Comparison of ENCODE assay signal across 8 mouse cellular contexts in the genomic region with DNA sequence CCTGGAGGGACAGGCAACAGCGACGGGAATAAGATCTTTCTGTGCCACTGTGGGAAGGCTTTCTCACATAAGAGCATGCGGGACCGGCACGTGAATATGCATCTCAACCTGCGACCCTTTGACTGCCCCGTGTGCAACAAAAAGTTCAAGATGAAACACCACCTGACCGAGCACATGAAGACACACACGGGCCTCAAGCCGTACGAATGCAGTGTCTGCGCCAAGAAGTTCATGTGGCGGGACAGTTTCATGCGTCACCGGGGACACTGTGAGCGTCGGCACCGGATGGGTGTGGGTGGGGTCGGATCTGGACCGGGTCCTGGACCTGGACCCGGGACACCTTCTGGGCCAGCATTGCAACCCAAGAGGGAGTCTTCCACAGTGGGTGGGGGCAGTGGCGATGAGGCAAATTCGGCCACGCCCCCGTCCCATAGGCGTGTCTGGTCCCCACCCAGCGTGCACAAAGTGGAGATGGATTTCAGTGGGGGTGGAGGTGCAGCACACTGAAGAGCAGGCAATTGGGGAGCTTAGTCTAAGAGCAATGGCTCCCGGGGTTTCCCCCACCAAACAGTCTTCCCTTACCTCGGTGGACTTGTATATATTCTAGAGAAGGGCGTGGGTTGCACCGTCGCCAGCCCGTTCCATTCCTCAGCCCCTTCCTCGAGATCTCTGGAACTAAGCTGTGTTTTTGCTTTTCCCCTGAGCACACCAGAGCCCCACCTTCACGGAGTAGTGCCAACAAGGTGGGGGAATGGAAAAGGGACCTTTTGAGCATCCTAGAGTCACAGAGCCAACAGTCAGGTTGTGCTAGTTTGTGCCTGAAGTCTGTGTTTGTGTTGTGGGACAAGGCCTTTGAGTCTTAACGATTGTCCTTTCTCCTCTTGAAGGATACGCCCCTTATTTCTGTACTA. TPM values are rescaled to one million over a fixed set of nuclear protein-coding genes. Genes with fewer than 3 reads are reported as not detected.
DNase-seq lines count a peak whose midpoint lies in the region; ATAC-seq lines count a peak whose summit lies in the region.

No protein-coding gene starts in this region.

- ATAC-seq in liver, embryonic 12.5 days: 0 out of 2 replicates have a peak, but pooled peaks have one; percentile 4

- H3K4me1 ChIP-seq in liver, embryonic 12.5 days: peaks cover 67% of the 10 kb centered on the region

- peak overlapping the region; percentile 84 for H3K9ac ChIP-seq in liver, embryonic 12.5 days

- H3K36me3 ChIP-seq in liver, embryonic 12.5 days: peaks cover 36% of the 10 kb centered on the region
- H3K36me3 ChIP-seq in splenic B cell, adult 2 months (ENCODE audit: control insufficient read depth, insufficient read depth, low read length, poor library complexity, severe bottlenecking): peaks cover 18% of the 10 kb centered on the region

- peak overlapping the region; percentile 78 for H3K4me3 ChIP-seq in liver, embryonic 12.5 days

- intact Hi-C loops in heart, postnatal 36 days (cut with DNase I): no loop called here
- intact Hi-C loops in left cerebral cortex, postnatal 25 days (cut with DNase I): no loop called here

- 46% methylated on average over 37 of the region's 37 CpGs for WGBS in liver, embryonic 12.5 days (ENCODE audit: insufficient replicate concordance)

- H3K9me3 ChIP-seq in liver, embryonic 12.5 days (replicated peaks): peaks cover 18% of the 10 kb centered on the region

- H3K4me2 ChIP-seq in liver, embryonic 12.5 days: peak overlapping the region; percentile 97

- H3K27me3 ChIP-seq in liver, embryonic 12.5 days (replicated peaks): no peaks in the 10 kb centered on the region
- H3K27me3 ChIP-seq in splenic B cell, adult 2 months (ENCODE audit: control insufficient read depth, insufficient read depth, low read length, poor library complexity, severe bottlenecking): no peaks in the 10 kb centered on the region

- peak; percentile 58 to 68 for DNase-seq in adrenal gland, adult (ENCODE audit: inconsistent age in 2 of 2, low spot score in 1 of 2)
- DNase-seq in adrenal gland, adult 8-10 months: no peak
- peak; percentile 25 for DNase-seq in urinary bladder, adult 2 months (ENCODE audit: low spot score)
- DNase-seq in urinary bladder, postnatal 10 days (ENCODE audit: low spot score): no peak
- peak; percentile 55 to 59 for DNase-seq in heart, postnatal 36 days
- DNase-seq in splenic B cell, adult 2 months (ENCODE audit: low read depth, low spot score): peak; percentile 34
- no peak for DNase-seq in left cerebral cortex, postnatal 25 days (ENCODE audit: low spot score in 2 of 2)

- H3K27ac ChIP-seq in liver, embryonic 12.5 days: peak overlapping the region; percentile 91

RNA-seq across cellular contexts. Expression of gene Zbtb22, which starts 2.8 kb away (rescaled TPM):
- 10 to 100 TPM; 35.3 to 39.7 (median 37.5) TPM for total RNA-seq in adrenal gland, adult 8-10 months (2022)
- polyA plus RNA-seq in urinary bladder, adult 2 months (2012; rRNA removed): 20.1 and 23.1 TPM in 2 replicates
- total RNA-seq in heart, postnatal 36 days (2021): 10 to 100 TPM; 20.1 to 20.6 TPM
- 13.6 and 14.8 TPM in 2 replicates for polyA plus RNA-seq in liver, embryonic 12.5 days (2016; fragmentation: Nextera tagmentation; extraction: Ambion mirVana)
- total RNA-seq in left cerebral cortex, postnatal 25 days (2021): 10 to 100 TPM; 28.1 to 32.1 TPM

RNA-seq across cellular contexts. Expression of gene Tapbp, which starts 2.8 kb away (rescaled TPM):
- total RNA-seq in adrenal gland, adult 8-10 months (2022): 100 to 1,000 TPM; 195 to 259 (median 213) TPM
- polyA plus RNA-seq in urinary bladder, adult 2 months (2012; rRNA removed): 84.7 and 122 TPM in 2 replicates
- 100 to 1,000 TPM; 103 to 112 TPM for total RNA-seq in heart, postnatal 36 days (2021)
- polyA plus RNA-seq in liver, embryonic 12.5 days (2016; fragmentation: Nextera tagmentation; extraction: Ambion mirVana): 29.4 and 30.1 TPM in 2 replicates
- 10 to 100 TPM; 32.7 to 37.7 TPM for total RNA-seq in left cerebral cortex, postnatal 25 days (2021)

RNA-seq across cellular contexts. Expression of gene Daxx, which starts 9.3 kb away (rescaled TPM):
- total RNA-seq in adrenal gland, adult 8-10 months (2022): 10 to 100 TPM; 30.2 to 36.2 (median 33.8) TPM
- polyA plus RNA-seq in urinary bladder, adult 2 months (2012; rRNA removed): 28.1 and 31.0 TPM in 2 replicates
- 10 to 100 TPM; 15.7 to 18.0 TPM for total RNA-seq in heart, postnatal 36 days (2021)
- polyA plus RNA-seq in liver, embryonic 12.5 days (2016; fragmentation: Nextera tagmentation; extraction: Ambion mirVana): 33.4 and 37.1 TPM in 2 replicates
- 10 to 100 TPM; 26.0 to 26.2 TPM for total RNA-seq in left cerebral cortex, postnatal 25 days (2021)

RNA-seq across cellular contexts. Expression of gene Rgl2, which starts 10.8 kb away (rescaled TPM):
- total RNA-seq in adrenal gland, adult 8-10 months (2022): 10 to 100 TPM; 42.1 to 76.2 (median 60.1) TPM
- polyA plus RNA-seq in urinary bladder, adult 2 months (2012; rRNA removed): 132 and 164 TPM in 2 replicates
- total RNA-seq in heart, postnatal 36 days (2021): 10 to 100 TPM; 38.7 TPM
- polyA plus RNA-seq in liver, embryonic 12.5 days (2016; fragmentation: Nextera tagmentation; extraction: Ambion mirVana): 17.3 and 18.4 TPM in 2 replicates
- total RNA-seq in left cerebral cortex, postnatal 25 days (2021): 10 to 100 TPM; 55.2 to 66.8 TPM

RNA-seq across cellular contexts. Expression of gene Platr17, which starts 13.6 kb away (rescaled TPM):
- total RNA-seq in adrenal gland, adult 8-10 months (2022): not detected
- 0.14 and 0.15 TPM in 2 replicates for polyA plus RNA-seq in urinary bladder, adult 2 months (2012; rRNA removed)
- total RNA-seq in heart, postnatal 36 days (2021): not detected
- 0.51 and 0.78 TPM in 2 replicates for polyA plus RNA-seq in liver, embryonic 12.5 days (2016; fragmentation: Nextera tagmentation; extraction: Ambion mirVana)
- under 1 TPM in 1 of 2 experiments, not detected in 1; 0.57 TPM for total RNA-seq in left cerebral cortex, postnatal 25 days (2021)

Comparison
In these comparisons a context has a peak if more than half of its experiments do, and no peak if none do; other contexts are left out.
1. DNase-seq: peak in adrenal gland, adult (2 of 2), urinary bladder, adult 2 months (single experiment), heart, postnatal 36 days (2 of 2) and splenic B cell, adult 2 months (single experiment); none in adrenal gland, adult 8-10 months (single experiment), urinary bladder, postnatal 10 days (single experiment) and left cerebral cortex, postnatal 25 days (0 of 2).